Mouse (Mus musculus) gastrocnemius, adult 8-10 months (tissue): Measurements from ENCODE around the gene Ssr1. TPM values are rescaled to one million over a fixed set of nuclear protein-coding genes. Genes with fewer than 3 reads are reported as not detected.

Source experiments
- DNase-seq, 2 experiments: peaks; one replicate each; pipeline ENCODE4 v3.0.0; 2022; ENCODE audit warnings: low spot score in 2 of 2
- total RNA-seq, 4 experiments: library from RNA; stranded (reverse); gene quantifications; 2 replicates each; pipeline ENCODE4 v1.2.4; 2022

Gene Ssr1
- total RNA-seq, 4 experiments from 2014 or later: 66.3 to 73.3 (median 69.5) TPM

- DNase-seq: no peak
Observed at GRCm38 (mm10) chr13:37918336-37919261, 75.4 kb downstream of the Ssr1 start.

Other genes with a start within 250 kb of the Ssr1 start
- 10 to 100 TPM; 21.4 to 34.5 (median 25.8) TPM for gene Rreb1, start 215.8 kb downstream of the Ssr1 start, total RNA-seq
- gene Riok1, start 42.8 kb upstream of the Ssr1 start, total RNA-seq: 10 to 100 TPM in 1 of 4 experiments, 1 to 10 TPM in 3; 5.2 to 10.7 (median 7.3) TPM
- gene Cage1, start 42.9 kb upstream of the Ssr1 start, total RNA-seq: 1 to 10 TPM; 1.2 to 1.6 (median 1.3) TPM
- under 1 TPM; 0.15 to 0.40 (median 0.20) TPM for gene Dsp, start 157.1 kb upstream of the Ssr1 start, total RNA-seq
- 10 to 100 TPM in 1 of 4 experiments, 1 to 10 TPM in 3; 5.3 to 11.3 (median 8.0) TPM for gene Snrnp48, start 210.7 kb upstream of the Ssr1 start, total RNA-seq